Mouse (Mus musculus) adrenal gland, adult (tissue): ENCODE measurements around the gene Prkg2.

Experiments used
- DNase-seq, 2 experiments: peaks; one replicate each; pipeline ENCODE4 v3.0.0; 2022 to 2023; ENCODE audit warnings: low spot score in 1 of 2; ENCODE audit not compliant: inconsistent age in 2 of 2

The Prkg2 gene

DNA sequence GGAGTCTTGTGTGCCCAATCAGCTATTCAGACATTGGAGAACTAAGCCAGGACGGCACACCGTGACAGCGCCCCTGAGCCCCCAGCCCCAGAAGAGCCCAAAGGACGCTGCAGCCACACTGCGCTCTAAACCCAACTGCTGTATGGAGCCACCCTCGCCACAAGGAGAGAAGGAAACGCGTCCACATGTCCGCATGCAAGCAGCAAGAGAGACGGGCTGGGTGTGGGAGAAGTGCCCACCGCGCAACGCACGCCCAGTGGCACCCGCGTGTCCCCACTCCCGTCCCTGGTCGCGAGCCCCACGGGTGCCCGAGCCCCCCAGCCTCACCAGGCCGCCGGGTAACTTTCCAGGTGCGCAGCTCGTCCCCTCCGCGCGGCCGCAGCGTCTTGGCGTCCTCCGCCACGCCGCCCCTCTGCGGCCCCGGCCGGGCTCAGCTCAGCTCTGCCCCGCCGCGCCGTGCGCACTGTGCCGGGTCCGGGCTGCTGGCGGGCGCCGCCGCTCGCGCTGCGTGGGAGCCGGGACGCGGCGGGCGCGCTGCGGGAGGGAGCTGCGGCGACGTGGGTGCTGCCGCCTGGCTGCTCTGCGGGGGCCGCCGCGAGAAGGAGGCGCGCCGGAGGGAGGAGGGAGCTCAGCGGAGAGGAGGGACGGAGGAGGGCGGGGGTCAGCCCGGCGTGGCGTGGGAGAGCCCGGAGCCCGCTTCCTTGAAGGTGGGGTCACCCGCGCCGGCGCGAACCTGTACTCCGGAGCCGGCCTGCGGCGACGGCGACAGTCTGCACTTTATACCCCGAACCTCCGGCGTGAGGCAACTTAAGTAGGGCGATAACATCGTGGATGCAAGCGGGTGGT, at the start of gene Prkg2:
Gene Prkg2, minus strand, starts transcription at position 756 of the 846 bp plus-strand sequence.
- DNase-seq = peak; percentile 13 to 36

DNA sequence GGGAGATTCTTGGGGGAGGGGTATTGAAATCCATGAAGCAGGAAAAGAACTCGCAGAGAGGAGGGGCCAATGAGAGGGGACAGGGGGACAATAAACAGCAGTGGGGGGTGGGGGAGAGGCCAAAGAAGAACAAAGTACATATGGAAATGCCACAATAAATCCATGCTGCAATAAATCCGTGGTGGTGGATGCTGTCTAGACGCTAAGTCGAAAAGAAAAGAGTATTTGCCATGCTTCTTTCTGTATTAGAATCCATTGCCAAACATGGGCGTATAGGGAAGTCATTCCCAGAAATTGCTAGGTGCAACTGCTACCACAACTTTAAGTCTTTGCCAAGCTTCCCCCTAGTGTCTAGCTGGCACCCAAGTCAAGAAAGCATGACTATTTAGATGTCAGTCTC, 46.8 kb upstream of the Prkg2 start:
- DNase-seq = no peak

DNA sequence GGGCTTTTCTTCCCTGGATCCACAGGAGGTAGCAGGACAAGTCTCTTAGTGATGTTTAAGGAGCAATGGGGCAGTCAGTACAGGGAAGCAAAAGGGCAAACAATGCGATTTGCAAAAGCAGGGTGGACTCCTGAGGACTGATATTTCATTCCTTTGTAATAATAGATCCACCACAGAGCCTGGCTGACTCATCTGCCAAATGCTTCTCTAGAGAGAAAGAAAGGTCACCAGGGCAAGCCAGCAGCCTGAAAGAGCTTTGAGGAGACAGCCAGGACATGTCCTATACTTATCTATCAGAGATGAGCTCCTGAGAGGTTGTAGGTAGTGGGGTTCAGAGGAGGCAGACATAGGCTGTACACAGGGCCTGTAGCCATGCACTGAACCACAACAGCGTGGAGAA, 41.2 kb upstream of the Prkg2 start:
- peak; percentile 4 to 33 for DNase-seq

DNA sequence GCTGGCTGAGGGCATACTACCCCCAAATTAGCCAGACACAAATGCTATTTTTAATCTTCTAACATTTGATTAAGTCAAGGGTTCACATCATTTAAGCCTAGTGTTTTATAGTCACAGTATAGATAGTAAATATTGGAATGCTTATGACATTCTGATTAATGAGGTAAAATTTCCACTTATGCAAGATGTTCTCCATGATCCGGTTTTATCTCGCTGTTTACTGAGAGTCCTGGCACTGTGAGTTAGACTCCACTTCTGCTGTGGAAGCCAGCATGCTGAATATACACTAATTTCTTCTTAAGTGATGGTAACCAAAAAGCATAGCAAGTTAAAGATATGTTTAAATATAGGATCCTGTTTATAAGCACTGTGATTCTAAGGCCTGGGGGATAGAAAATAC, 31.2 kb upstream of the Prkg2 start:
- DNase-seq = no peak

DNA sequence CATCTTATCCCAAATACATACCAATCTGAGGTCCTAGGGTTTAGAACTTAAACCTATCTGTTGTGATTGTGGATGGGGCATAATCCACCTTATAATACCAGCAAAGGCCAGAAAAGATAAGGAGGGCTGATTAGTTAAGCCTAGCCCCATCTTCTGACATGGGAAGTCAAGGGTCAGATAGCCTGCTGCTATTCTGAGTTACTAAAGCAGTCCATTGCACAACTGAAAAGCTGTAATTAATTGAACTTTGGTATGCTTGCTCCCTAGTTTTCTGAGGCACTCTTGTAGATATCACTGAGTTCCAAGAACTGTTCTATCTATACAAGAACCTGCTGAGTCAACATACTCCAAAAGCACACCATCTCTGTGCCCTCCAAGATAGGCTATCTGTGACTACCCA, 25.4 kb upstream of the Prkg2 start:
- no peak for DNase-seq

DNA sequence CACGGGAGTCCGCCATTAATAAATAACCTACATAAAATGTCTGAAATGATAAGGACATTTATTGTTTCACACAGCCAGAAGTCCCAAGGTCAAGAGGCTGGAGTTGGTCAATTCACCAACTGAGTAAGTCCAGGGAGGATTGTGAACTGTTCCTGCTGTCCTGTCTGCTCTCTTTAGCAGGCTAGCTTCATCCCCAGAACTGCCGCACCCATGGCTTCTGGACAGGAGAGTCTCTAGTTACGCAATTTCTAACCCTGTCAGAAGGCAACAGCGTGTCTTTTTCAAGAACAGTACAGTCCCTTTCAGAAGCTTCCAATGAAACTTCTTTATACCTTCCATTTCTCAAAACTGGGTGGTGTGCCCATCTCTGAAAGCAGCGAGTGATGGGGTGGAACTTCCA, 1.9 kb upstream of the Prkg2 start:
- no peak for DNase-seq

DNA sequence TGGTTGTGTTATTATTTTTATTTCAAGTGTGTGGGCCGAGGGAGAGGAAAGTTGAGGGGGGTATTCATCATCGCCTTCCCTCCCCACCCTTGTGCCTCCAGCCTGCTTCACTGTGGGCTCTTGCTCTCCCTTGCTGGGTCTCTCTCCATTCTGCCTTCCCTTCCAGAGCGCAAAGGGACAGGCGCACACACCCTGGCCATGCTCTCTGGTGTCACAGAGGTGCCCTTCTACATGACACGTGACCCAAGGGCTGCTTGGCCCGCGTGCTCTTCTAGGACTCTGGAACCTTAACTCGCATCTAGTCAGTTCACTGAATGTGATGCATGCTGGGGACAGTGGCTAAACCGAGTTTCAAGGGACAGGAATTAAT, 276 bp upstream of the Prkg2 start:
- no peak for DNase-seq

DNA sequence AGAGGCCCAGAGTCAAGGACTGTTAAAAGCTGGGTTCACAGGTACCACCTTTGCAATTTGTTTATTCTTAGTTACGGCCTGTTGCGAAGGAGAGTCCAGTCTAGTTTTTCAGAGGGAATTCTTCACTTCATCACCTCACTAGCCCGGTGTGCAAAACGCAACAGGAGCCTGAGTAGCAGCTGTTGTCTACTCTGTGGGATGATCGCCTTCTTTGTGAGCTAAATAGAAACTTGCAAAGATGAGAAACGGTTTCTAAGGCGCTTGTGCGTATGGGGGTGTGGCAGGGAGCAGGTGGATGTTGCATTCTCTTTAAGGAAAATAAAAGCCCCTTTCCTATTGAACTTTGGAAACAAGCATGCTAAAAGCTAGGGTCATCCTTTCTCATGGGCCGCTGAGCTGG, 1.2 kb downstream of the Prkg2 start:
- DNase-seq = no peak

DNA sequence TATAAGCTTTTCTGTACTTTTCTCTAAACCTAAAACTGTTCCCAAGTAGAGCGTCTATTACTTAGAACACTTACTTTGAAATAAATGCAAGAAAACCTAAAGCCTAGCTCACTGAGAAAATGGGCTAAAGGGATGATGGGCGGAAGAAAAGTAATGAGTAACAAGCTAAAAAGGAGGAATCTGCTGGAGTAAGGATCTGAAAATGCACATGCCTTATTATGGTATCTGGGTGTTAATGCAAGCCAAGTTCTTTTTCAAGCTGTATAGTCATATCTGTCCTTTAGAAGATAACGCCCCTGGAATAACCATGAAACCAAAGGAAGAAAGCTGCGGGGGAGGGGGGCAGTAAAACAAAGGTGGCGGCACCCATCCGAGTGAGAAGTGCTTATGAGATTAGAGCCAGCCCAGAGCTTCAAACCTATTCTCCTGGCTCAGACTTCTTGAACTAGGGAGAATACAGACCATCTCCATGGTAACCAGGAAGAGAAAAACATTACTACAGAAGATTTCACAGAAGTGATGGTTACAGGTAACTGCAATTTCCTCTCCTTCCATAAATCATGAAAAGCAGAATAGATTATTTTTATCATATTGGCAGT, 5.5 kb downstream of the Prkg2 start:
- DNase-seq = no peak

DNA sequence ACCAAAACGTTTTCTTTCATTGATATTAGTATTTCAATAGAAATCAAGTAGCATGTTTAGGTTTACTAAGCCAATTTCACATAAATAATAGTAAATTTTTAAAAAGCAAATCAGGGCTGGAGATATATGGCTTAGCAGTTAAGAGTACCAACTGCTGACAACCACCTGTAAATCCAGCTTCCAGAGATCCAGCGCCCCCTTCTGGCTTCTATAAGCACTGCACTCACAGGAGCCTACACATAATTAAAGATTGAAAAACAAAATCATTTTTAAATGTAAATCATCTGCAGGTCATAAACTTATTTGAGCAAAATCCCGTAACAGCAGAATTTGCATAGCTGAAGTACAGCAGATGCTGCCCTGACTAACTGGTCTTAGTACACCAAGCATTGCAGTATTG, 10.8 kb downstream of the Prkg2 start:
- DNase-seq = no peak

DNA sequence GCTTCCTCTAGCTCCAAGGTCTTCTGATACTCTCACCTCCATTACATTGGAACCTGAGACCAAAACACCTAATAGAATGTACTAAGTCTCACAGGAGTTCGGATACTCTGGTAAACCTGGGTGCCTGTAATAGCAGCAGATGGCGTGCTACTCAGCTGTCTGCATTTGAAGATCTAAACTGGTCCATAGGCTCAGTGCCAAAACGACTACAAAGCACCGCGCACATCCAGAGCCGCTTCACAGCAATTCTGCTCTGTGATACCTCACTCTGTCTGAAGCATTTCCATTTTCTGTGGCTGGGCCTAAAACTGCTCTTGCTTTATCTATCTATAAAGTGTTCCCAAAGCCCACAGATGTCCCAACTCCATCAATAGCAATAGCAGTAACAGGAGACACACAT, 17.4 kb downstream of the Prkg2 start:
- DNase-seq = no peak

DNA sequence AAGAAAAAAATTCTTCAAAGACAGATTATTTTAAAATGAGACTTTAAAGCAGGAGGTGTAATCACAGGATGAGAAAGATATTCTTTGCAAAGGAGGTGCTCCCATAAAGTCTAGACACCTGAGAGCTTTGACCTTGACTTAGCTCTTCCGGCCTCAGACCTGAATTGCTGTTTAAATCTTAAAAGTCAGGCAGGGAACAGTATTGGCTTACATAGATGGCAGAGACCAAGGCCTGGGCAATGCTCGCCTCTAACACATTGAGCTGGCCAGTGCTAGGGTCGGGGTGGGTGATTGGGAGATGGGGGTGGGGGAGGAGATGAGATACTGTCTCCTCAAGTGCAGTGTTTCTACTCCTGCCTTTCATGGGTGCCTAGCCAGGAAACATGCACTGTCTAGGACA, 22.0 kb downstream of the Prkg2 start:
- DNase-seq = no peak

DNA sequence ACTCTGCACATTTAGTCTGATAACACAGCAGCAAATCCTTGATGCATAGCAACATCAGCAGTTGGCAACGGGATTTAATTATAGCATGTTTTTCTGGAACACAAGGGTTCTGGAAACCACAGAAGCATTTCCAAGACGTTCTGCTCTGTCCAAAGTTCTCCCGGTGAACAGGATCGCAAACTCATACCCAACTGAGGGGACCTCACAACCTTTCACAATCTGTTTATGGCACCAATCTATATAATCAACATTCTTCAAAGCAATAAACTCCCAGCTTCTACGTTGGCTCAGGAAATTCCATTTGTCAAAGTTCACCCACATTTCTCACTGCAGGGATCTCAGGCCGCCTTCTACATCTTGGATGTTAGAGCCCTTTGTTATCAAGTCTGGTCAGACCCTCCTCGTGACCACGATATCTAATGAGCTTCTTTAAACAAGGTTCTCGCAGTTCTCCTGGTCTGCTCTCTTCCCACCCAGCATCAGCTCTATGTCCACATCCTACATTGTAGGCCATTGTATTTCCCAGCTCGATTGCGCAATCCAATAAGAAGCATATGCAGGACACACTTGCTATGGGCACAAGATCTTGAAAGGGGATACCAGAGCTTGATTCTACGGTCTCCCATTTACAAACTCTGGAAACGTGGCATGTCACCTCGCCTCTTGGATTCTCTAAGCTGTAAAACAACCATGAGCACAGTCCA, 26.6 kb downstream of the Prkg2 start:
- no peak for DNase-seq

DNA sequence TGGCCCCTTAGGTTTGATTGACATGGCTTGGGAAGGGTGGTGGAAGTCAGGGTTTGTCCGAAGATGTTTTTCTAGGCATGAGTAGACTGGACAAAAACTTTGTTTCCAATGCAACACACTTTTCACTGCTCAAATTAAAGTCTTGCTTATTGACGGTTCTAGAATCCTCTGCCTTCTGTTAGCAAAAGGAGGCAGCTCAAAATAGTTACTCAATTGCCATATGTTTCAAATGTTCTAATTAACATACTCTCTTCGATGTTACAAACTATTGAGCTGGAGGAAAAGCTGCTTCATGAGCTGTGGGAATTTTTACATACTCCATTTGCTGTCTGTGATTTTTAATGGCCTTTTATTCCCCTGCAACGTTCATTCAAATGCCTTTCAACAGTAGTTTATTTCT, 39.0 kb downstream of the Prkg2 start:
- DNase-seq = no peak

DNA sequence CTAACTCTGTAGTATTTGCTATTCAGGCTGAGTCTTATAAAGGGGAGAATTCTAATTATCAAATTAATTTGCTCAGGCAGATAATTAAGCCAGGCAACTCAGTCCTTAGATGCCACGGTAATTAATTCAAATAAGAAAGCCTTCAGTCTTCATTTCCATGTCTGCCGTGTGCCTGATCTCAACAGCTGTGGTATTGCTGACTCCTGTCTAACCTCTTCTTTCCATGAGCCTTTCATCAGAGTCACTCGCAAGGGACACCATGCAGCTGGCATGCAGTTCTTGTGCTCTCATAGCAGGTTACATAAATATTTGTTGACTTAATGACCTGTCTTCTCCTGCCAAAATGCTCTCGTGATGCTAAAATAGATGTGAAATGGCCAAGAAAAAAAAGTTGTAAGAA, 41.4 kb downstream of the Prkg2 start:
- no peak for DNase-seq

DNA sequence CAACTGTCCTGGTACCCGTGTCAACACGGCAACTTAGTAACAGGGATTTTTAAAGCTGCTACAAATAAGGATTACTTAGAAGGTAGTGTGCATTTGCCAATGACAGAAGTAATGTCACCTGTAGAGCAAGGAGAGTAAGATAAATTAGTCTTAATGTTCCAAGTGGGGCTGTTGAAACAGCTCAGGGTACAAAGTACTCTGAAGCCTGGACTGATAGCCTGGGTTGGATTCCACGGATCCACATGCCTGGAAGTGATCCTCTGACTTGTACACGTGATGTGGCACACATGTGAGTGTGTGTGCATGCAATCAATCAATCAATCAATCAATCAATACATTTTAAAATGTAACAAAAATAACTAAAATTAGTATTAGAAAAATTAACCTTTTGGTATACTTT, 45.6 kb downstream of the Prkg2 start:
- DNase-seq = no peak

DNA sequence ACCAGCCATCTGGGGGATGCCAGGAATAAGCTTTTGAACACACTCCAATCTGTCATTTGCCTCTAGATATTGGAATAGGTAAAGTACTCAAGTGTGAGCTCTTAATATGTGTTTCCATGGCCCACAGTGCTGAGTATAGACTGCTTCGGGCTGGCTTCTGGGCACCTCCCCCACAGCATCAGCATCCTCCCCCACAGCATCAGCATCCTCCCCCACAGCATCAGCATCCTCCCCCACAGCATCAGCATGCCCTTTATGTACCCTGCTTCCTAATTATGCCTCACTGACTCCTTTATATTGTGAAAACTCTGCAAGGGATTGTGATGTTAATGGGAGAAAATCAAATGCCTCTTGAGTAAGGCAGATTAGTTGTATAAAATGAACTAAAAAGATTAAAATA, 49.5 kb downstream of the Prkg2 start:
- DNase-seq = no peak

DNA sequence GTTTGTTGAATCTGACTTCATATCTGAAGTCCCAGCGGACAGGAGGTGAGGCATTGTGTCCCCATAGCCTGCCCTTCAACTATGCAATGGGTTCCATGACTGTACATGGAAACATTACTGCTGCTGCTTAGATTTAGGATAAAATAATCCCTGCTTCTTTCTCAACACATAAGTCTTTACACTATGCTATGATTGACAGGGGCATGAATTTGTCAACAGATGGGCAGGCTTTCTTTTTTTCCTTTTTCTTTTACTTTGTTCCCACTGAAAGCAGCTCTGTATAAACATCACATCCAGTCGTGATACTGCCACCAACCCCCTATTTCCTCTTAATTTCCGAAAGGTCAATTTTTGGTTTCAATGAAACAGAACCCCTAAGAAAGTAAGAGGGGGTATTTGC, 50.0 kb downstream of the Prkg2 start:
- DNase-seq = no peak

DNA sequence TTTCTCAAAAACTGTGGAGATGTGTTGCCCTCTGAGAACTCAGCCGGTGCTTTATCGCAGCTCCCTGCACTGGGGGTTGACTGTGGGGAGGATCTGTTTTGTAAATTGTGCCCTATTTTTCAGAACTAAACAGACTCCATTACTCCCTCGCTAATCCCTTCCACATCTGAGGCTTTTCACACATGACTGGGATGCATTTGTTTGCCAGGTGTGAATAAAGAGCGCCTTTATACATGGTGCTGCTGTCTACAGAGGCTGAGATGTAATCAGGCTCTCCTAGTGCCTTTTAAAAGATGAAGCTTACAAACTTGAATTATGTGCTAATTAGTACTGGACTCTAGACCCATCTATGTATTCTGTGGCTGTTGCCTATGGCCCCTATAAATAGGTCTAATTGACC, 50.7 kb downstream of the Prkg2 start:
- DNase-seq = no peak

DNA sequence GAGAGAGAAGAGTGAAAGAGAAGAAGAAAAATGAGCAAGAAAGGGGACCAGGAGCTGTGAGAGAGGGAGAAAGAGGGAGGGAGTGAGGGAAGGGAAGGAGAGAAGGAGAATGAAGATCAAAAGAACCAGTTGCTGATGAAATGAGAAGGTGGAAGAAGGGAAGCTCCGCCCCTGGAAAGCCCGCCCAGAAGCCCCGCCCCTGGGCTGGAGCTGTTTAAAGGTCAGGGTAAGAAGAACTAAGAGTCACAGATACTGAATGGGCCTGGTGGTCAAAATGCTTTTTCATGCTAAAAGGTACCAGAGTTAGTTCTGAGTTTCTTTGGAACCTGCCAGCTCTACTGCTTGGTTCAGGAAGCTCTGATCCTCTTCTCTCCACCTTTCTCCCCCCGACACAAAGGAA, 51.1 kb downstream of the Prkg2 start:
- peak; percentile 11 to 34 for DNase-seq

DNA sequence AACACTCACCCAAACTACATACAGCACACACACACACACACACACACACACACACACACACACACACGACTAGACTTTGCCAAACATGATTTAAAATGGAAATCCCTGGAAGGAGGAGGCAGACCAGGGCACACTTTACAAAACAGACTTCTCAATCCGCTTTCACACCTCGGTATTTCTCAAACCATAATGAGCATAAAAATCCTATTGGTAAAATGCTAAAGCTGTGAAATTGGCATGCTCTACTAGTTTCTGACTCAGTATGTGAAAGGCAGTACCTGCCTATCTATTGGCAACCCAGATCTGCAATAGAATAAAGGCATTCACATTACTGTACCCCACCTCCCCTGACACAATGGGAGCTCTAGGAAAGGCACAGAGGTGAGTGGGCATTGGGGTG, 52.1 kb downstream of the Prkg2 start:
- DNase-seq = no peak

DNA sequence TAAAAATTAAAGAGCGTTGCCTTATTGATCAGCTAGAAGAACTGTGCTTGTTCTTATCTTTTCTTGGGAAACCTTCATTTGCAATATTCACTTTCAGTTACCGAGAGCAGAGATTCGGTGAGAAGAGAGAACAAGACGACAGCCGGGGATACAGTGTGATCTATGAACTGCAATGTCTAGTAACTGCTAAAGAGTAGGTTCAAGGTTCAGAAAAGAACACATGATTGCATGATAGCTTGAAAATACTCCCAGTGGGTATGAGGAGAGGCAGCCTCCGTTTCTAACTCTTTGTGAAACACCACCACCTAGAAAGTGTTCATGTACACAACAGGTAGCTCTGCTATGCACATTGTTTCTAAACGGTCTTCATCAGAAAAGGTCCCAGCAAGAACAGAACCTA, 55.8 kb downstream of the Prkg2 start:
- DNase-seq = no peak
